Mouse (Mus musculus) embryonic fibroblast, embryonic 13.5 days (primary cell): ENCODE measurements around the gene Ube2c.

Source experiments
- CTCF ChIP-seq: IDR thresholded peaks from 2 replicates; pipeline ENCODE4 v1.5.1; 2011; ENCODE audit warnings: mild to moderate bottlenecking, control low read depth, low read length, moderate library complexity, borderline replicate concordance; ENCODE audit not compliant: insufficient read depth
- POLR2A ChIP-seq: IDR thresholded peaks from 2 replicates; pipeline ENCODE4 v1.6.1; 2011; ENCODE audit warnings: low read depth, mild to moderate bottlenecking, control low read depth, low read length, moderate library complexity

- no peak for TF ChIP-seq CTCF
- no peak for TF ChIP-seq POLR2A
Measured at GRCm38 (mm10) chr2:164778015-164778287, 8.3 kb downstream of the Ube2c start.
